Mouse (Mus musculus) E14TG2a.4 (cell line): ENCODE measurements at regions not wholly inside any gene's neighbourhood (a gene's known extent, or its start where the extent isn't known, plus 50 kb on each side); places are given as distances from the start of the nearest gene placed in this dataset.

Source experiments
- H3K27me3 ChIP-seq: 2 replicates; pipeline ENCODE4 v1.6.1; 2014; ENCODE audit warnings: low read length, control low read depth; ENCODE audit not compliant: insufficient read depth
- H3K36me3 ChIP-seq: 2 replicates; pipeline ENCODE4 v1.6.1; 2014; ENCODE audit warnings: low read length, control low read depth; ENCODE audit not compliant: insufficient read depth
- H3K4me1 ChIP-seq: replicated peaks from 2 replicates; pipeline ENCODE4 v1.6.1; 2014; ENCODE audit warnings: low read depth, low read length, control low read depth
- H3K4me3 ChIP-seq: replicated peaks from 2 replicates; pipeline ENCODE4 v1.5.1; 2014; ENCODE audit warnings: mild to moderate bottlenecking, low read length
- H3K9me3 ChIP-seq: 2 replicates; pipeline ENCODE4 v1.6.1; 2014; ENCODE audit warnings: low read length, control low read depth
- CTCF ChIP-seq: conservative IDR thresholded peaks from 2 replicates; pipeline ENCODE4 v1.5.1; 2014; ENCODE audit warnings: low read length
- NANOG ChIP-seq: IDR thresholded peaks from 2 replicates; pipeline ENCODE4 v1.6.1; 2014; ENCODE audit warnings: borderline replicate concordance, low read length, mixed read lengths
- POU5F1 ChIP-seq: IDR thresholded peaks from 2 replicates; pipeline ENCODE4 v1.6.1; 2014; ENCODE audit warnings: low read length, borderline replicate concordance

DNA sequence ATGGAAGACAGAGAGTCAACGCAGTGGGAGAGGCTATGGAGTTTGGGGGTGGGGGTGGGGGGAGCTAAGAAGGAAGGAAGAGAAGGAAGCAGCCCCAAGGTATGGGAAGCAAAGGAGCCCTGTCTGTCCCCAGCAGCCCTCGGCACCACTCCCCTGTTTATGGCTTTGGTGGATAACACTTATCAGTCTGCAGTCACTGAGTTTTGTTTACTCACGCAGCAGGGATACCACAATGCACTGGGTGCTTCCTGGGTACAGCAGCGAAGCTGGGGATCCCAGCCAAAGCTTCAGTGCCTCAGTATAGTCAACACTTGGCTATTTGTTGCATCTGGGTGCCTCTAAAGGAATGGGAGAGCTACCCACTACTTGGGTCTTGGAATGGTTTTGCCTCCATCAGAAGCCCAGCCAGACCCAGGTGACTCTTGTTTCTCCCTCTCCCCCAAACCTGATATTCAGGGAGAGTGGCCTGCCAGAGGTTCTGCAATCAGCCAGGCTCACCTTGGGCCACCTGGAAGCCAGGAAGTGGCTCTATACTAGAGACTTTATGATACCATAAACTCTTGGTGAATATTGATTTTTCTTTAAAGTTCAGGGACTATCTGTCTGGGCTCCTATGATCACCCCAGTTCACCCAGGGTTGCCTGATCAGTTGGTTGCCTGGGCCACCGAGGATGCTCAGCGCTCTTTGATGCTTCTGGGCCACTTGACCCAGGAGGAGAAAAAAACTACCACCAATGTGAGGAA lies 74.5 kb upstream of the Dio3 start:
- H3K9me3 ChIP-seq: peaks cover 13% of the 10 kb centered on the region
- H3K36me3 ChIP-seq: no peaks in the 10 kb centered on the region
- TF ChIP-seq NANOG: no peak
- no peak for TF ChIP-seq CTCF
- TF ChIP-seq POU5F1: no peak
- no peaks in the 10 kb centered on the region for H3K4me1 ChIP-seq
- H3K4me3 ChIP-seq: no peak overlapping the region
- peaks cover 33% of the 10 kb centered on the region for H3K27me3 ChIP-seq

DNA sequence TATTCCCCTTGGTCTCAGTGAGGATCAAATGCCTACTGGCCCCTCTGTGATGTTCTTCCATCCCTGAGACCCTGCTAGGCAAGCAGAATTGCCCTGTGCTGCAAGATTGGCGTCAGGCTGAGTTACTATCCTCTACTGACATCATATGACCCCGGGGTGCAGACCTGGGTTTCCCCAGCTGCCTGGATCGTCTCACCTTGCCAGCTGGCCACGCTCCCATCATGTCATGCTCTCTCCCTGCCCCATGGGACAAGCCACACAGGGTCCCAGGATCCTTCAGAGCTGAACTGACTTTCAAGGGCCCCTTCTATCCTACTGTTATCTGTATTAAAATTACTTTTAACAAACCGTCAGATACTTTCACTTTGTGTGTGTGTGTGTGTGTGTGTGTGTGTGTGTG lies 72.6 kb upstream of the Dio3 start:
- no peak for TF ChIP-seq NANOG
- H3K9me3 ChIP-seq: peaks cover 13% of the 10 kb centered on the region
- H3K27me3 ChIP-seq: peaks cover 25% of the 10 kb centered on the region
- H3K4me3 ChIP-seq: no peak overlapping the region
- no peaks in the 10 kb centered on the region for H3K36me3 ChIP-seq
- no peaks in the 10 kb centered on the region for H3K4me1 ChIP-seq

DNA sequence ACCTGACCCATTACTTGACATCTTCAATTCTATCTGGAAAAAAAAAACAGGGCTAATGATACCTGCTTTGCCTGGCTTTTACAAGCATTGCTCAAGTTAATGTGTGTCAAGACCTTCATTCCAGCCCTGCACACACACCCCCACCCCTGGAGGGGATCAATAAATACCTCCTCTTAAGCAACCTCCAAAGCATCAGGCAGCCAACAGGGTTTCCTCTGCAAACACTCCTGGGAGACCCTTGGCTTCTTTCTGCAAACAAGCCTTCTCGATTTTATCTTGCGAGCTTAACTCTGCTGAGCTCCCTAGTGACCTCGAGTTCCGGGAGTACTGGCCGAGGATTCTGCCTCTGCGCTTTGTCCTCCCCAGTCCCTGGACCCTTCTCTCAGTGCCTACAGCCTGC lies 72.1 kb upstream of the Dio3 start:
- no peaks in the 10 kb centered on the region for H3K4me1 ChIP-seq
- no peak overlapping the region for H3K4me3 ChIP-seq
- peaks cover 23% of the 10 kb centered on the region for H3K27me3 ChIP-seq
- no peaks in the 10 kb centered on the region for H3K36me3 ChIP-seq
- TF ChIP-seq CTCF (no peak), NANOG (no peak), POU5F1 (no peak)
- H3K9me3 ChIP-seq: peaks cover 13% of the 10 kb centered on the region

DNA sequence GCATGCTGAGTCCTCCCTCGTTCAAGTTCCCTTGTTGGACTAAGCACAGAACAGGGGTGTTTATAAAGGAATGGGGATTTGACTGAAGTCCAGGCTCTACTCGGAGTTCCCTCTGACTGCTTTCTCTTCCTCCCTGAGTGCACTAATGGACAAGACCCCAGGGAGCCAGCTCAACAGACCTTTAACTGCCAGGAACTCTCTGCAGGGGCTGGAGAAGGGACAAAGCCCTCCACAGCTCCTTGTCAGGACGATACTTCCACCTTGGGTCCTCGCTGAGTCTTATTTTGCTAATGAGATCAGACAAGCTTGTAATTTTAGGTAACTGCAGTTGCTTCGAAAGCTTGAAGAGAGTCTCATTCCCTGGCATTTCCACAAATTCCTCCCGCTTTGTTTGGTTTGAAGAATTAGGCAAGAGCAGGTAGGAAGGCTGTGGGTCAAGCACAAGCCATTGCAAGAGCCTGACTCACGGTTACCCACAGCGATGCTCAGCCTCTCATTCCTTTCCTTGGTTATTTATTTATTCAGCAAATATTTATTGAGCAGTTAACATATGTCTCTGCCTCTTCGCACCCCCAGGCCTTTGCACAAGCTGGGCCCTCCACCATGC lies 71.5 kb upstream of the Dio3 start:
- TF ChIP-seq POU5F1: no peak
- no peak for TF ChIP-seq NANOG
- TF ChIP-seq CTCF: no peak
- H3K9me3 ChIP-seq: peaks cover 13% of the 10 kb centered on the region
- H3K27me3 ChIP-seq: peaks cover 19% of the 10 kb centered on the region
- no peaks in the 10 kb centered on the region for H3K4me1 ChIP-seq
- H3K36me3 ChIP-seq: no peaks in the 10 kb centered on the region
- no peak overlapping the region for H3K4me3 ChIP-seq

DNA sequence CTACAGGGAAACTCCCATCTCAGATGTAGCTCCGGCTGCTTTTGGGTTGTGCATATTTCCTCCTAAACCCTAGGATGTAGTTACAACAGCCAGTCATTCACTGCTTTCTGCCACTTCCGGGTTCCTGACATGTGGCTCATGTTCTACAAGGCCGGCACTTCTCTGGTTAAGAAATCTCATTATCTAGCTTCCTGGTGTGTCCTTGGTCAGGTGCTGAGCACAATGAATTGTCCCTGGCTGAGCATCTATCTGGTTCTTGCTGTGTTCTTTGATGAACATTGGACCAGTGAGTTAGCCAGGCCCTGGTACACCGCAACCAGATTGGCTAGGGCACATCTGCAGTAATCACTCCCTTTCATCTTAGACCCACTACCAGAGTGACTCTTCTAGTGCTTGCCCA lies 66.2 kb upstream of the Dio3 start:
- H3K9me3 ChIP-seq: peaks cover 13% of the 10 kb centered on the region
- H3K4me1 ChIP-seq: no peaks in the 10 kb centered on the region
- TF ChIP-seq POU5F1: no peak
- no peak for TF ChIP-seq CTCF
- TF ChIP-seq NANOG: no peak
- peaks cover 10% of the 10 kb centered on the region for H3K27me3 ChIP-seq
- no peak overlapping the region for H3K4me3 ChIP-seq
- H3K36me3 ChIP-seq: no peaks in the 10 kb centered on the region

DNA sequence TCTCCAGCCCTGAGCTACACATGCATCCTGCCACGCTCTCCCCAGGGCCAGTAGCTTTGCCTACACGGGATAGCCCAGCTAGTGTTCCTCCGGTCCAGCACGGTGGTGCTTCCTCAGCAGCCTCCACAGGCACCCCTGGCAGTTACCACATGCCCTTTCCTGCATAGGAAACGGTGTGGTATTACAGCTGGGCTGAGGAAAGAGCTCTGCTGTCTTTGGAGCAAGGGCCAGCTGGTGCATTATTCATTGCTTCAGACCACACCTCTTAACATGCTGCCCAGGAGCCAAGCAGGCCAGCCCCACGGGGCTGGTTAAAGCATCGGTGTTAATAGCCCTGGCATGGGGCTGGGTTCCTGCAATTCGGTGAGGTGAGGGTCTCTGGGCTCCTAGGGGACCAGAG lies 64.0 kb upstream of the Dio3 start:
- Histone ChIP-seq H3K4me3 (no peak overlapping the region), H3K36me3 (no peaks in the 10 kb centered on the region), H3K27me3 (peaks cover 6% of the 10 kb centered on the region; the same call in 1 of the 2 replicates), H3K4me1 (no peaks in the 10 kb centered on the region), H3K9me3 (no peaks in the 10 kb centered on the region)
- TF ChIP-seq NANOG (no peak), CTCF (no peak), POU5F1 (no peak)

DNA sequence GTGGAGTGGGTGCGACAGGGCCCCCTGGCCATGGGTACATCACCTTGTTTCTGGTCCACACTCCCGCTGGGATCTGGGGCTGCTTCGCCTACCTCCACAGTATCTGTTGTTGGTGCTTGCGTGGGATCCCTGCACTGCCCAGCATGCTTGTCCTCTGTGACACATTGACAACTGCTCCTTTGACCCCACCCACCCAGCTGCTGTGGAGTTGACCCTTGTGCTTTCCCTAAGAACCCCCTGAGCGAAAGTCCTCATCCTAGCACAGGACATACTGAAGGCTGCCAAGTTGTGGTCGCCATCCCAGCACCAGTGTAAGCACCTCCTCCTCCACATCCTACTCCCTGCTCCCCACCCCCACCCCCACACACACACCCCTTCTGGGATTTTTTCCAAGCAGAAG lies 63.6 kb upstream of the Dio3 start:
- no peaks in the 10 kb centered on the region for H3K4me1 ChIP-seq
- H3K27me3 ChIP-seq: peaks cover 6% of the 10 kb centered on the region; the same call in 1 of the 2 replicates
- no peaks in the 10 kb centered on the region for H3K9me3 ChIP-seq
- no peak for TF ChIP-seq POU5F1
- TF ChIP-seq CTCF: no peak
- no peaks in the 10 kb centered on the region for H3K36me3 ChIP-seq
- no peak overlapping the region for H3K4me3 ChIP-seq

DNA sequence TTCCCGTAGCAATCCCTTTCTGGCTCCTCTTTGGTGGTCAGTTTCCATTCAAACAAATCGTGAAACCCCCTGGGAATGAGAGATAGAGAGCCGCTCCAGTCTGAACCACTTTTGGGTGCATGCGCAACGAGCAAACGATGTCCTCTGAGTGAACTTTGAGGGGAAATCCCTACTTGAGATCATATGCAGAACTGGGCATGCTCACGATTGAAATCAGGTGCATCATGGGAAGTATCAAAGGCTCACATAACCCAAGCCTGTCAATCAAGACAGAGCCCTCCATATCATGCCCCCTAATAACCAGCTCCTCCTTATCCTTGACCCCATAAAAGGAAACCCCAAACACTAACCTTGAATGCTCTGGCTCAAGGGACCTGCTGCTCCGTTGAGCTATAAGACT lies 59.1 kb upstream of the Dio3 start:
- TF ChIP-seq CTCF: no peak
- TF ChIP-seq NANOG: no peak
- TF ChIP-seq POU5F1: no peak
- no peaks in the 10 kb centered on the region for H3K36me3 ChIP-seq
- H3K4me3 ChIP-seq: no peak overlapping the region
- no peaks in the 10 kb centered on the region for H3K9me3 ChIP-seq
- H3K27me3 ChIP-seq: peaks cover 15% of the 10 kb centered on the region; the same call in 1 of the 2 replicates
- H3K4me1 ChIP-seq: no peaks in the 10 kb centered on the region

DNA sequence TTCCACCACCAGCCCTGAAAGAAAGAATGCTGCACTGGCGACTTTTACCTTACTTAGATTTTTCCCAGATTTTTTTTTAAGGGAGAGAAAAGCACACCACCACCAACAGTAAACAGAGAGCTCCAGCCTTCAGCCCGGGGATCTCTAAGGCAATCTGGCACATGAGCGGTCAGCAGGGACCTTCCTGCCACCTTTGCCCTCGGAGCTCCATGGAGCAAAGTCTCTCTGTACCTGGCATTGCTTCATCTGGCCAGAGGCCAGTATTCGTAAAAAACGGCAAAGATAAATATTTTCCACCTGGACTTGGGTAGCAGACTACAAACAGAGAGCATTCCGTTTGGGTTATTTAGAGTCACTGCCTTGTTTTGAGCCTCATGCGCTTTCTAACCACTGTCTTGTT lies 58.4 kb upstream of the Dio3 start:
- H3K9me3 ChIP-seq: peaks cover 5% of the 10 kb centered on the region; the same call in 1 of the 2 replicates
- peaks cover 19% of the 10 kb centered on the region for H3K27me3 ChIP-seq
- H3K4me3 ChIP-seq: no peak overlapping the region
- TF ChIP-seq CTCF: no peak
- TF ChIP-seq POU5F1: no peak
- no peak for TF ChIP-seq NANOG
- no peaks in the 10 kb centered on the region for H3K4me1 ChIP-seq
- no peaks in the 10 kb centered on the region for H3K36me3 ChIP-seq
